Comparison of ENCODE assay signal across 1 mouse cellular context in genomic region chr19:5511074-5511632, GRCm38 (mm10).
TF ChIP-seq lines count a peak whose summit lies in the region.

No protein-coding gene starts in this region.

TF ChIP-seq in MEL, 35 proteins besides CTCF, POLR2A, EP300 and RAD21:
- TF ChIP-seq ETS1 (IDR thresholded peaks at IDR 0.05; ENCODE audit: low read depth, low read length): no peak
- no peak for TF ChIP-seq ZC3H11A (IDR thresholded peaks at IDR 0.05; ENCODE audit: low read depth, low read length)
- TF ChIP-seq MXI1 (IDR thresholded peaks at IDR 0.05; ENCODE audit: low read depth, low read length): peak; percentile 28; the same call in 1 of the 2 replicates
- TF ChIP-seq CHD2 (IDR thresholded peaks at IDR 0.05; ENCODE audit: low read length): no peak
- TF ChIP-seq CHD1 (IDR thresholded peaks at IDR 0.05; ENCODE audit: low read depth, low read length): peak; percentile 81; the same call in 1 of the 2 replicates
- TF ChIP-seq MEF2A (IDR thresholded peaks at IDR 0.05; ENCODE audit: extremely low read depth, insufficient replicate concordance, low read depth, low read length, poor library complexity, severe bottlenecking): no peak
- no peak for TF ChIP-seq TCF12 (IDR thresholded peaks at IDR 0.05; ENCODE audit: low read depth, low read length)
- peak; percentile 63; the same call in 1 of the 2 replicates for TF ChIP-seq SIN3A (IDR thresholded peaks at IDR 0.05; ENCODE audit: low read length)
- no peak for TF ChIP-seq UBTF (IDR thresholded peaks at IDR 0.05; ENCODE audit: borderline replicate concordance, insufficient read depth, low read depth, low read length)
